22 mouse cellular contexts compared by ENCODE assay signal in the genomic region with DNA sequence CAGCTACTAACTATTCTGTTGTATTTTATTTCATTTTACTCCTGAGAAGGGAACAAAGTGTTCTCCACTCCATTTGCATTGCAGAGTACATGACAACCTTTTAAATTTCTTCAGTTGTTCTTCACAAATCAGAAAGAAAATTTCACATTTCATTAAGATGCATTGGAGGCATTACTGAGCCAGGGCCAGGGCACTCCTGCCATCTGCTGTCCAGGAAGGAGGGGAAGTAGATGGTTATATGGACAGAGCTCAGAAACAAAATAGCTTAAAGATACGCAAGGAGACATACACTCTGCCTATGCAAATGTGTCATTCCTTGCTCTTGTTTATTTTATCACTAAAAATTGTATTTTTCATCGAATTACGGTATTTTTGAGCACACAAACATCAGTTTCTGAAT.
DNase-seq lines count a peak whose midpoint lies in the region; ATAC-seq and TF ChIP-seq lines count a peak whose summit lies in the region.
"Had no signal": no experiment of that assay in that cellular context is flagged by ENCODE, and none has a peak within 500 bp of the region (broad histone marks: within the 10 kb centered on the region; RNA-seq: fewer than 3 reads in every experiment).

No protein-coding gene starts in this region.

- no peak overlapping the region for H3K27ac ChIP-seq in kidney, postnatal 0 days
- H3K27ac ChIP-seq in kidney, embryonic 15.5 days: no peak overlapping the region
- H3K27ac ChIP-seq: embryonic facial prominence, embryonic 12.5 days; forebrain, embryonic 13.5 days; heart, adult 2 months; hindbrain, embryonic 13.5 days; limb, embryonic 10.5 days; neural tube, embryonic 12.5 days had no signal

- H3K27me3 ChIP-seq in kidney, postnatal 0 days (ENCODE audit: insufficient read depth, low read length): no peaks in the 10 kb centered on the region
- H3K27me3 ChIP-seq in kidney, embryonic 15.5 days: no peaks in the 10 kb centered on the region
- H3K27me3 ChIP-seq in Patski: peaks cover 5% of the 10 kb centered on the region
- H3K27me3 ChIP-seq: embryonic facial prominence, embryonic 12.5 days; forebrain, embryonic 13.5 days; hindbrain, embryonic 13.5 days; megakaryocyte, embryonic 14.5 days; neural tube, embryonic 12.5 days had no signal

- POLR2A ChIA-PET in Patski (lab: Charles Lee): no interaction called here

- TF ChIP-seq CTCF in kidney, postnatal 0 days (IDR thresholded peaks at IDR 0.05; ENCODE audit: low read depth): peak; percentile 62
- peak; percentile 83 for TF ChIP-seq CTCF in Patski (IDR thresholded peaks at IDR 0.05)

- H3K4me1 ChIP-seq in kidney, postnatal 0 days (replicated peaks; ENCODE audit: insufficient read depth, low read length): no peaks in the 10 kb centered on the region
- H3K4me1 ChIP-seq in kidney, embryonic 15.5 days: no peaks in the 10 kb centered on the region
- H3K4me1 ChIP-seq: embryonic facial prominence, embryonic 12.5 days; forebrain, embryonic 13.5 days; hindbrain, embryonic 13.5 days; limb, embryonic 10.5 days; megakaryocyte, embryonic 14.5 days; neural tube, embryonic 12.5 days had no signal

- H3K9ac ChIP-seq in kidney, postnatal 0 days (ENCODE audit: low read depth, low read length): no peak overlapping the region
- no peak overlapping the region for H3K9ac ChIP-seq in kidney, embryonic 15.5 days
- H3K9ac ChIP-seq: embryonic facial prominence, embryonic 12.5 days; forebrain, embryonic 13.5 days; hindbrain, embryonic 13.5 days; liver, postnatal 0 days; neural tube, embryonic 12.5 days had no signal

- WGBS in kidney, postnatal 0 days: 69% methylated on average over 3 of the region's 3 CpGs
- 73% methylated on average over 3 of the region's 3 CpGs for WGBS in kidney, embryonic 15.5 days

- no peak overlapping the region for H3K4me3 ChIP-seq in kidney, postnatal 0 days (replicated peaks; ENCODE audit: low read depth, low read length)
- no peak overlapping the region for H3K4me3 ChIP-seq in kidney, embryonic 15.5 days (replicated peaks)
- H3K4me3 ChIP-seq: embryonic facial prominence, embryonic 12.5 days; erythroblast, embryonic 14.5 days; forebrain, embryonic 13.5 days; heart, adult 2 months; hindbrain, embryonic 13.5 days; limb, embryonic 10.5 days; megakaryocyte, embryonic 14.5 days; neural tube, embryonic 12.5 days had no signal

- CTCF ChIA-PET in Patski (lab: Charles Lee): no interaction called here

- in situ Hi-C loops in Patski (cut with MboI; ENCODE audit: low pct_unique_long_range_greater_than_20kb): loop anchor here (25.0 kb wide), 2 partner anchors 1621 to 1971 kb away; no protein-coding TSS in a partner anchor

- ATAC-seq in kidney, postnatal 0 days (replicated peaks; ENCODE audit: low FRiP score, low read depth): no peak
- ATAC-seq in kidney, embryonic 15.5 days (replicated peaks; ENCODE audit: low FRiP score): no peak
- ATAC-seq in Patski: no peak
- ATAC-seq: forebrain, embryonic 13.5 days; intestine, embryonic 16.5 days; liver, postnatal 0 days had no signal

- no peaks in the 10 kb centered on the region for H3K36me3 ChIP-seq in kidney, postnatal 0 days (ENCODE audit: insufficient read depth, low read length)
- H3K36me3 ChIP-seq in kidney, embryonic 15.5 days: no peaks in the 10 kb centered on the region
- H3K36me3 ChIP-seq: embryonic facial prominence, embryonic 12.5 days; hindbrain, embryonic 13.5 days; limb, embryonic 10.5 days; neural tube, embryonic 12.5 days had no signal

- DNase-seq in cerebellum, postnatal 14 days: peak; percentile 6 to 15
- DNase-seq in cerebellum, adult 11-12 months: no peak
- DNase-seq in kidney, postnatal 0 days (ENCODE audit: low spot score): no peak
- DNase-seq in 416B (ENCODE audit: low read depth) (peak; percentile 7), Patski (ENCODE audit: low read depth, low spot score) (no peak)
- no peak for DNase-seq in ovary, postnatal 14 days (ENCODE audit: low spot score)
- DNase-seq: cerebellum, adult 11 months; gastrocnemius, postnatal 25 days; heart, adult 2 months; heart, postnatal 10 days; kidney, postnatal 25 days; liver, postnatal 0 days; thymus, postnatal 25 days had no signal

- H3K4me2 ChIP-seq in kidney, postnatal 0 days (ENCODE audit: low read length): no peak overlapping the region
- no peak overlapping the region for H3K4me2 ChIP-seq in kidney, embryonic 15.5 days
- H3K4me2 ChIP-seq: embryonic facial prominence, embryonic 12.5 days; forebrain, embryonic 13.5 days; hindbrain, embryonic 13.5 days; neural tube, embryonic 12.5 days had no signal

- no peaks in the 10 kb centered on the region for H3K9me3 ChIP-seq in kidney, postnatal 0 days (replicated peaks; ENCODE audit: low read length)
- H3K9me3 ChIP-seq in kidney, embryonic 15.5 days (replicated peaks): no peaks in the 10 kb centered on the region
- H3K9me3 ChIP-seq: embryonic facial prominence, embryonic 12.5 days; forebrain, embryonic 13.5 days; hindbrain, embryonic 13.5 days; limb, embryonic 10.5 days; megakaryocyte, embryonic 14.5 days; neural tube, embryonic 12.5 days had no signal

Comparison
In these comparisons a context has a peak if more than half of its experiments do, and no peak if none do; other contexts are left out.
1. DNase-seq: peak in cerebellum, postnatal 14 days (2 of 2) and 416B (single experiment); none in cerebellum, adult 11-12 months (single experiment), kidney, postnatal 0 days (single experiment), Patski (single experiment) and ovary, postnatal 14 days (single experiment).